Mouse (Mus musculus): Measurements from ENCODE around the gene 4931409K22Rik.
A peak's percentile ranks its signal among the peaks of the same experiment; 100 is the strongest.

Gene 4931409K22Rik

DNA sequence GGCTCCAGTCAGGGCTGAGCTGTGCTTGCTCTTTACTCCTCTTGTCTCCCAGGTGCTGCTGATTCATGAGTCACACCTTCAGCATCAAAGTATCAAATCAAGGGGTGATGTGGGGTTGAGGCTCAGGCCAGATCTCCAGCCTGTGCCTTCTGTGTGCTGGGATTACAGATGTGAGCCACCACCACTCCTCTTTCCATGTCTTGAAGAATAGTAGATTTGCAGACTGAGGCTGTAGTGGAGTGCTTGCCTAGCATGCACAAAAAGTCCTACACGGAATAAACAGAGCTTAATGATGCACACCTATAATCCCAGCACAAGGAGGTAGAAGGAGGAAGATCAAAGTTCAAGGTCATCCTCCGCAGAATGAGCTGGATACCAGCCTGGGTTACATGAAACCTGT lies at the start of gene 4931409K22Rik:
Gene 4931409K22Rik (minus strand): TSS at position 101 of the 400 bp plus-strand sequence.
- no peak for DNase-seq

DNA sequence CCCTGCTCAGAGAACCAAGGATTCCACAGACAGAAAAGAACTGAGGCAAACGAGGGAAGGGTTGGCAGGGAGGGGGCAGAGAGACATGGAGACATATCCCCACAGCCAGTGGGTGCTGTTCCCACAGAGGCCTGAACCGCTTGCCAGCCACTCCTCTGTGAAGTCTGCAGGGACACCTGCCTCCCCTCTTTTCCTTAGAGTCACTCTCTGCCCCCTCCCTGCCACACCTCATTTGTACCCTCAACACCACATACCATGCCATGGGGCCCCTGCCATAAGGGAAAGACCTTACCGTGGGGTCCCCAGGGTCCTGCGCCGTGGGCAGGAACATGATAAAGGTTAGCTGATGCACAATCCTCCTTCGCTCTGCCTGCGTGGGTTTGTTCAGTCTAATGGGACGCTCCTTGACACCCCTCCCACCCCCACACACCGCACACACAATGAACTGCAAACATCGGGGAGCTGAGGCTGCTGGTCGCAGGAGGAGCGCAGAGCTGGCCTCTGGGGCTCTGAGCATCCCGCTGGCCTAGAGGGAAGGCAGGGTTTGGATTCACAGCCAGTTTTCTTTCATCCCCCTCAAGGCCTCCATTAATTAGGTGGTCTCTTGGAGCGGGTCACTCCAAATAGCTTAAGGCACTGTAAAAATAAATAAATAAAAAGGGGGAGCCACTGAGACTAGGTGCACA lies 49.5 kb upstream of the 4931409K22Rik start:
- DNase-seq: peak; percentile 94

DNA sequence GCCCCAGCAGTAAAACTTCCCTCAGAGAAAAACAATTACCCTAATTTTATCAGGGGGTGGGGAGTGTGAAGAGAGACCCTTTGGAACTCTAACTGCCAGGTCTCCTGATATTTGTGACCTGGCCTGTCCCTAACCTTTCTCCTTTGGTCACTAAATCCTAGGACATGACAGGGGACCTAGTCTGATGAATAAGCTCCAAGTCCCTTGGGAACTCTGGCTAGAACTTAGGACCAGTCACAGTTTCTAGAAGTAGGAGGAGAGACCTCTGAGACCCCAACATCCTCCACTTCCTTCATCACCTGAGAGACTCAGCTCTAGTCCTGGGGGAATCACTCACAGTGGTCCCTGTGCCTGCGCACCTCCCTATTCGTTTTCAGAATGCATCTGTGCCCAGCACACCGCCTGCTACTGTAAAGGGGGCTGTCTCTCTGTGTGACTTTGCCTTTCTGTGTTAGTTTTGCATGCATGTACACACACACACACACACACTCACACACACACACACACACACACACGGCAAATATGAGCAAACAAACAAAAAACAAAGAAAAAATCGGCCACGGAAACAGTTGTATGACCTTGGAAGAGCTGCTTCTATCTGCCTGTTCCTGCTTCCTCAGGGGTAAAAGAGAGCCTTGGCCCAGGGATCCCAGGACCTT lies 48.8 kb upstream of the 4931409K22Rik start:
- DNase-seq: peak; percentile 86

DNA sequence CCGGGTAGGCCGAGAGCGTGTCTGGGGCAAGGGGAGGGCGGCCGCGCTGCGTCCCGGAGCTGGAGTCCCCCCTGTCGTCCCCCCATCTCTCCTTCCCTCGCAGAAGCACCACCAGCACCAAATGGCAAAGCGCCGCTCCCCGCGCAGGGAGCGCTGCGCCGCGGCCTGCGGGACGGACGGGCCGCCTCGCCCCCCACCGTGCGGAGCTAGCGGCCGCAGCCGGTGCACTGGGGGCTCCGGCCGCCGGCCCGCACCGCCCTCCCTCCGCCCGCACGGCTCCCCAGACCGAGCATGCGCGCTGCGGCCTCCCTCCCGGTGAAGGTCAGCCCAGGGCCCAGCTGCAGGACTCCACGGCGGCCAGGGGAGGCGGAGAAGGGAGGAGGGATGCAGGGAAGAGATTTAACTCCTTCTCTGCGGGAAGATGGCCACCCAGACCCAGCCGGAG lies 48.1 kb upstream of the 4931409K22Rik start:
- DNase-seq: peak; percentile 100

DNA sequence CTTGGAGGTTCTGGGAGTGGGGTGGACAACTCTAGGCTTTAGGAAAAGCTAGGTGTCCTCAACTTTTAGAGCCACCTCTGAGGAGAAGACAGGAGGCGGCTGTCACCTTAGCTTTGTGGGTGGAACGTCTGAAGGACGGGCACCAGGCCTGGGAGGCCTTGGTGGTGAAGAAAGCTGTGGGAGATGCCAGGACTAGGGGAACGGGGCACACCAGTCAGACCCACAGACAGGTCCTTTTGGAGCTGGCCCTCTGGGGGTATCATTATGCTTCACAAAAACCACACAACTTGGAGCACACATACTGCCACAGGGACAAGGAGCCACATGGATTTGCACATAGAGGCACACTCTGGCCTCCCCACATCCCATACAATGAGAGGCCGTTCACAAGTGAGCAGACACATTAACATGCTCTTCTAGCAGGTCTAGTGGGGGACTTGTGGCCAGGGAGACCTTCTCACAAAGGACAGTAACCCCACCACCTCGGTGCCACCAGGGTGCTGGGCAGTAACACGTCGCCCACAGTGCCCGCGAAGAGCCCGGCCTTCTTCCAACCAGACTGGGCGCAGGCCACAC lies 47.6 kb upstream of the 4931409K22Rik start:
- DNase-seq: peak; percentile 95

DNA sequence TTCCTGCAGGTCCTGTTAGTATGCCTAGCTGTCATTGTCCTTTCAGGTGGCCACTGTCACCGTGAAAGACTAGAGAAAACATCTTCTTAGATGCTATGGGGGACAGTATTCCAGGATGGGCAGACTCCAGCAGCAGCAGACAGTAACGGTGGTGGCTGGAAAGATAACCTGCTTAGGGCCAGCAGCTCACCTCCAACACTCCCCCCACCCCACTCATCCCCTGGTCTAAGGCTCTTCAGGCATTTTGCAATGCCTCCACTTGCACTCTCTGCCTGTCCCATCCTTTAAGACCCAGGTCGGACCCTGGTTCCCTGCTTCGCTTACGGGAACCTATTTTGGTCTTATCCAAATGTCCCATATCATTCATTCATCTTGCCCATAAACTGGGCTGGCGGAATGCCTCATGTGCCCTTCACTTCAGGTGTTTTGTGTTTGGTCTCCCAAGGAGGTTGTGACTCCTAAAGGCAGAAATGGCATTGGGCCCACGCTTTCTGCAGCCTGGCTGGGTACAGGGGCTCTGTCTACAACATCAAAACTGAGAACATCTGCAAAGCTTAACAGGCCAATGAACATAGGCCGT lies 46.9 kb upstream of the 4931409K22Rik start:
- peak; percentile 95 for DNase-seq

DNA sequence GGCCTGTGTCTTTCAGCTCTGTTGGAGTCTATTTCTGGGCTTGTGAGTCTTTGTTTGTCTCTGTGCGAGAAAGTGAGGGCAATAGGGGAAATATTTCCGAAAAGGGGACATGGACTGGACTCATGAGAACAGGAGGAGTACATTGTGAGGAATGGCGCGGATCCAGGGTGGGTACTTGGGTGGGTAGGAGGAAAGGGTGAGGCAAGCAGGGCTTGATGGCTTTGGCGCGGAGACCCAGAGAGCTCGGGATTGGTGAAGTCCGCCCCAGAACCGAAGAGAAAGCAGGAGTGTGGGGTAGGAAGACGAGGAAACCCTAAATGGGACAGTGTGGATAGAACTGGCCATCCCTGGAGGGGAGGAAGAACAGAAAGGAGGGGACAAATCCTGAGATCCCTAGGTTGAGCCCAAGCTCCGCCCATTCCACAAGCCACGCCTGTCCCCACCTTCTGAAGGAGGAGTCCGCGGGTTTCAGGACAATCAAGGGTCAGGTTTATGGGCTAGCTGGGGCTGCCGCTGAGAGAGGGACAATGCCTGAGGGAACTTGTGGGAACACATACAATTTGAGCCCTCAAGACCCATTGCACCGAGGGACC lies 46.2 kb upstream of the 4931409K22Rik start:
- peak; percentile 99 for DNase-seq

DNA sequence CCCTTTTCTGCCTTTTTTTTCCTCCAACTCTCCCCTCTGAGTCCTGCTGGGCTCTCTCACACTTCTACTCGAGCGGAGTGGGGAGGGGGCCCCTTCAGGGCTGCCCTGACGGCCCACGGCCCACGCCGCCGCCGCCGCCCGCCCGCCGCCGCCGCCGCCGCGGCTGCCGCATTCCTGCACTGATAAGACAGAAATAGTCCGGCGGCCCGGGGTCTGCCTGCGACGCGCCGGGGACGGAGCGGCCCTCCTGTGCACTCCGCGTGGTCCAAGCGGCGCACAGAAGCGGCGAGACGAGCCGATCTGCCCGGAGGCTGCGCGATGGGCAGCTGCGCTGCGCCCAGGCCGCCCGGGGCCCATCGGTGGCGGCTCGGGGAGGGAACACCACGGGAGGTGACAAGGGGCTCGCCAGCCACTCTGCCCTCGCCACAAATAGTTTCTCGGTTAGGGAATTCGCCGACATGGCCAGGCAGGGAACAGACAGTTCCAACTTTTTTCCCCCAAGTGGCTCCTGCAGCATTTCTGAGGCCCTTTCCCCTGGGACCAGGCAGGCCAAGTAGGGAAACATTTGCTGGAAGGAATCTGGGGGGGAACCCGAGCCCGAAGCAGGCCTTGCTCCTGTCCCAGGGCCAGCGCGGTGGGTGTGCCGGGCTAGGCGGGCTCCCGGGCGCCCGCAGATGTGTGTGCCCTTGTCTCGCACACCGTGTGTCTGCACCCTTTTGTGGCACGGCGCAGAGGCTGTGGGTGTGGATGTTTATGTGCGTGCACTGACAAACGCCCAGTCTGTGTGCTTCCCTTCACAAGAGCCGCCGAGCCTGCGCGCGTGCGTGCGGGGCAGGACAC lies 45.5 kb upstream of the 4931409K22Rik start:
- peak; percentile 99 for DNase-seq

DNA sequence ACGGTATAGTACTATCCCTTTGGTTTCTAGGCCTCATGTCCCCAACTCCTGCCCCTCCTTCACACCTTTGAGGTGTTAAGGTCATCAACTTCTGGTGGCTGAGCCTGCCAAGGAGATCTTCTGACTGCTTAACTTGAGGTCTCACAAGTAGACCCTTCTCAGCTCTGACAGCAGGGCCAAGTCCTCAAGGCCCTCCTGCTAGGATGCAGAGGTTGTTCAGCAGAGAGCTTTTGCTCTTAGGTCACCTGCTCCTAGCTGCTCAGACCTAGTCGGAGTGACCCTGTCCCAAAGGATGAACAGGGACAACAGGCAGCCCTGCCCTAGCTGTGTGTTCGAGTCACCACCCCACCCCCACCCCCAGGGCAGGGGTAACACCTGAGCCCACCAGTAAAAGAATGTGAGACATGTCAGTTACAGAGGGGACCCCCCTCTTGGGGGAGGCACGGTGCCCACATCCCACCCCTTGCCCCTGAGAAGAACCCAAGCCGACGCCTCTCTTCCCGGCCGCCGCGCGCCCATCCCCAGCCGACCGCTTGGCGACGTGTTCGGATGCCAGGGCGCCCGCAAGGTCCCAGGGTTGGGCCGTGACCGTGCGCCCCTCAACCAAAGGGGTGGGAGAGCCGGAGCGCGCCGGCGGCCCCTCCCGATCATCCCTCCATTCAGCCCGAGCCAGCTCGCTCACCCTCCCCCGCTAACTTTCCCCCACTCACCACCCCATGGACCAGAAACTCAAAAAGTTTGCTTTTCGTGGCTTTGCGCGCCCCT lies 44.6 kb upstream of the 4931409K22Rik start:
- peak; percentile 96 for DNase-seq

DNA sequence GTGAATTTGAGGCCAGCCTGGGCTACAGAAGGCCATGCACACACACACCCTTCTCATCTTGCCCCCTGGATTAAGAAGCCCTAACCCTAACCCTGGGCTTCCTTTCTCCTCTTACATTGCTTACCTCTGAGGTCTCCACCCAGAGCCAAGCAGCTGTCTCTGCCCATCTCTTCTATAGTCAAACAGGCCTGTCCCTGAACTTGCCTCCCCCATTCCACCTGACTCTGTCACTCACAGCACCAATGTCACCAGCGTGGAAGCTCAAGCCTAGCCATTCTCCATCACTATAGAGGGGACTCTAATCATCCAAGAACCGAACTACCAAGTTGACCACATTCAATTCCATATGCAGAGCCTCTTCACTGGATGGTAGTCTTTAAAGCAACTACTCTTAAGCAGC lies 43.6 kb upstream of the 4931409K22Rik start:
- no peak for DNase-seq

DNA sequence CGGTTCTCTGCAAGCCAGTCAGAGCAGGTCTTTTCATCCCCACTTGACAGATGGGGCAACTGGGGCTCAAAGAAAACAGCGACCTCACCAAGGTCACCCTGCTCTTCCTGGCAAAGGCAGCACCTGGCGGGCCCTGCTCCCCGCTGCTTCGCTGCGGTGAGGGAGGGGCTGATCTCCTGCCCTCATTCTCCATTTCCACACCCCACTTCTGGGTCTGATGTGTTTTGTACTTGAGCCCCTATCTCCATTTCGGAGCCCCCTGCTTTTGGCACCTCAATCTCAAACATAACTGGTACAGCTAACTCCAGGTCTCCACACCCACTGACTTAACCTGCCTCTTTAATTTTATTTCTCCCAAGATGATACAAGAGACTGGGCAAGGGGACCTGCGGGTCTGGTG lies 42.5 kb upstream of the 4931409K22Rik start:
- DNase-seq: peak; percentile 93

DNA sequence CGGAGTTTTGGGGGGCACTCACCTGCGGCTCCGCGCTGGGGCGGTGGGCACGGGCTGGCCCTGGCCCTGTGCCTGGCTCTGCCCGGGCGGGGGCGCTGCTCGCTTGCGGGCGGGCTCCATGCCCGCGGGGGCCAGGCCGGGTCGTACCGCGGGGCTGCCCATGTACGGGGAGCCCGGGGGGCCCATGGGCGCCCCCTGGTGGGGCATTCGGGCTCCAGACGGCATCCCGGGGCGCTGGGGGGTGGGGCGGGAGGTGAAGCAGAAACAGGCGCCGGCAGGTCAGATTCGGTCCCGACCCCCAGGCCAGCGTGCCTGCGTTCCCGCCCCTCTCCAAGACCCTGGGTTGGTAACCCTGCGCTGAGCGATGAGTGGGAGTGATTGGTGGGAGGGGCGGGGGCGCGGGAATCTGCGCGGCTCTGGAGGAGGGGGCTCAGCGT lies 42.0 kb upstream of the 4931409K22Rik start:
- DNase-seq: peak; percentile 98

DNA sequence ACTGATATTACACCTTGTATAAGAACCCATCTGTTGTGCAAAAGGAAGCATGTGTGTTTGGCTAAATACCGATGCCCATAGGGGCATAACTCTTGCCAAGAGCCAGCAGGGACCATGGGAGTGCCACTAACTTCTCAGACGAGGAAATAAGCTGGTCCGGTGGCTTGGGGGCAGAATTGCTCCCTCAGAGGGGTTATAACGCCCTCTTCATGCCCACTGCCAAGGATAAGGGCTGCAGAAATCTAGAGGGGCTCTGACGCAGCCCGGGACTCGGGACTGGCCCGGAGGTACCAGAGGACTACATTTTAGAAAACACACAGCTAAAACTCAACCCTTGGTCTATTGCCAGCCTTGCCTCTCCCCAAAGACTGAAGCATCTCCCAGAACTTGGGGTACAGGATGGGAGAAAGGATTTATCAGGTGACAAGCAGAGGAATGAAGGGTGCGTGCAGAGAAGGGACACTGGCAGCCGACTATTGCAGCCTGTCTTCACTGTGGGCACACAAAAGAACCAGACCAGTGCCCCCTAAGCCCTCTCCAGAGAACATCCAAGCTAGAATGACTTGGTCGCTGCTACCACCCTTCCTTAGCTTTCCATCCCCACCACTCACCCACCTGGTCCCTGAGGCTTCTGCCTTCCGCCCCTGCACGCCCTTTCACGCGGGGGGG lies 41.4 kb upstream of the 4931409K22Rik start:
- DNase-seq: peak; percentile 92

DNA sequence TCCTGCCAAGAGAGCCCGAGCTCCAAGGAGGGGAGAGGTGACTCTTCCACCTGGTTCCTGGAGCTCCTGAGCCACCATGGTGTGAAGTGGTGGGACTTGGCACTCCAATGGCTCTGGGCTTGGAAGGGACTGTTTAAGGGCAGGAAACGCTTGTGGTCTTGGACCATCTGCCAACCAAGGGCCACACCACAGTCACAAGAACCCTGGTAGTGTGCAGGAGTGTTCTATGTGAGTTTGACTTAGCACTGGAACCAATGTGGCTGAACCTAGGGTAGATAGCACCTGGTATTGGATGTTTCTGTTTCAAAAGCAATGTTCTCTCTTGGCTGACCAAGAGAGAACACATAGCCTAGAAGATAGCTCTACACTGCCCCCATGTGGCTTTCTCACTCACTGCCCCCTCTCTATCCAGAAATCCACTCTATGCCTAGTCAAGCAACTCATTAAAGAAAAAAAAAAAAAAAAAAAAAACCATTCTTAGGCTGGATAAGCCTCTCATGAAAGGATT lies 40.7 kb upstream of the 4931409K22Rik start:
- peak; percentile 96 for DNase-seq

DNA sequence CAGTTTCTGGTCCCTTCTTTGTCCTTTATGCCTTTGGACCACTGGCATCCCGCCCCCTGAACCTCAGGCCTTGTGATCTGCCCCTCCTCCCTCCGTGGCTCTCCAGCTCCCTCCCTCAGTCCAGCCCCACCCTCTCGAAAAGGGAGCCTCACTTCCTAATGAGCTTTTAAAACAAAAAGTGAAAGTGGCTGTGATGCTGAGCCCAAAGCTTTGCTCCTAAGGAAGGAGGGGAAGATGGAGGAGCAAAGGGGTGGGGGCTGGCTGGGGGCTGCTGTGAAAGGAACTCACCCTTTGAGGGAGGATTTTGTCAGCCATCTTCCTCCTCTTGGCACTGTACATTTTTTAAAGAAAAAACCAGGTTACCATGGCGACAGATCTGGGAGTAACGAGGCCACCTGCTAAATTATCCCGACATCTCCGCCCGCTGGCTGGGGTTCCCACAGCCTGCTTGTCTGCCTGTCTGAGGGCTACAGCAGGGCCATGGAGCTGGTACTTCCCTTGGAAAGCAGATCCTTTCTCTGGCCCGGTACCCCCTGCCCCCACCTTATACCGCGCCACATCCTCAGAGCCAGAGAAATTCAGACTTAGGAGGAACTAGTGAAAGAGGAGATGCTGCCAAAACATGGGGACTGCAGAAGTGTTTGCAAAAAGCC lies 40.0 kb upstream of the 4931409K22Rik start:
- peak; percentile 97 for DNase-seq

DNA sequence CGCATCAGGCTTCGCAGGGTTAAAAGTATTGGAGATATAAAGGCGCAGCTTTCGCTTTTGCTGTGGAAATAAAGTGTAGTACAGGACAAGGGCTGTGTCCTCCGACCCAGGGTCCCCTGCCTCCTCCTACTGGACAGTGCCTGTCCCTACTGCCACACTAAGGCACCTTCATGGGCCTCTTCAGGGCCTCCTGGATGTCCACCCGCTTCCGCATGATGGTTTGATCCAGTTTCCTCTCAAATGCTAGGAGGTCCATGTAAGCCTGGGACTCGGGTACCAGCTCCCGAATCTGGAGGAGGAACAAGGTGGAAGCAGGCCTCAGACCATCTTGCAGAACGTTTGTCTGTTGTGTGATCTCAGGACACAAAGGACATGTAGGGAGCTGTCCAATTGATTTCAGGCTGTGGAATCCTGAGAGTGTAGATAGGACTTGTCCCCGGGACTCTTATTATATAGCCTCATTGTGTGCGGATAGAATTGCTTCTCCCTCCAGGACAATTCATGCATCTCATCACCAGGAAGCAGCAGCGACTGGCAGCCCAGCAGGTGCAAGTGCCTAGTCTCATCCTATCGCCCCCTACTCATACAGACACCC lies 39.3 kb upstream of the 4931409K22Rik start:
- peak; percentile 92 for DNase-seq

DNA sequence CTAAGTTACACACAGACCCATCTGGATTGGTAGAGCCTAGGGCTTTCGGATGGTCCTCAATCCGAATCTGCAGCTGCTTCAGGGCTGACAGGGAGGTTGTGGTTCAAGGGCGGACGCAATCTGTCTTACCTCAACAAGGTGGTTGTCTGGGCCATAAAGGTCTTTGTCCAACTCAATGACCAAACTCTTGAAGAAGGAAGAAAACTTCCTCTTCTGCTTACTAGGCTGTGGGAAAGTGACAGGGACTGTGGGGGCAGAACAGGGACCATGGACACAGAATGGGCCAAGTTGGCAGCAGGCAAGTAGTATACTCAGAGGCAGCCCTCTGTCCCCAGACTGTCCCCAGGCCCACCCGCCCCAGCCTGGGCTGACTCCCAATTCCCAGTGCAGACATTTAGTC lies 38.7 kb upstream of the 4931409K22Rik start:
- DNase-seq: peak; percentile 90

DNA sequence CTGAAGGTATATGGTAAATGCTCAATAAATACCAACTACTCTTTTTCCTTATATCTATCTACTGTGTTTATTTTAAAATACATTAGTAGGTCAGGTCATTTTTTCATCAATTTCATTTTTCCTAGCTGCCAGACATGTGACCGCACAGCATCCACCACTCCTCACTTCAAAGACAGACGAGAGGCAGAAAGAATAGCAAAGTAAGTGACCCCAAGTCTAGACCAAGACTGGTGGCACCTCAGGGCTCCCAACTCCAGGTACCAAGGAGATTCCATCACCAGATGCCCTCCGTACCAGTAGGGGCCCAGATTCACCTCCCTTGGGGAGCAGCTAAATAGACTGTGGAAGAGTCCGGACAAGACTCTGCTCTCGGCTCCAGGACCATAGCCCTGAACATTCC lies 37.7 kb upstream of the 4931409K22Rik start:
- peak; percentile 85 for DNase-seq

DNA sequence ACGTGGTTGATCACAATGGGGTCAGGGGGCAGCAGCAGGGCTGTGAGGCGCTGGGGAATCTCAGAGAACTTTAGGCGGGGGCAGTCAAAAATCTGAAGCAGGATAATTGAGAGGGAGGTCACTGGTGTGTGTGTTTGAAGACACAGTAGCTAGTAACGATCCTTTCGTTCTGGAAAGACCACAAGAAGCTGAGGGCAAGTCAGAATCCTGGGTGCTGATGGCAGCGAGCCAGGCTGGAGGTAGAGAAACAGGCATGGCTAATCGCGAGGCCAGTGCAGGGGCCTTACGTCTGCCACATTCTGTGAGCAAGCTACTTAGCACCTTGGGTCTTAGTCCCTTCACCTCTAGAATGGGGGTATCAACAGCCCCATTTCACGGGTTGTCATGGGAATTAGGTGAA lies 37.3 kb upstream of the 4931409K22Rik start:
- peak; percentile 89 for DNase-seq

DNA sequence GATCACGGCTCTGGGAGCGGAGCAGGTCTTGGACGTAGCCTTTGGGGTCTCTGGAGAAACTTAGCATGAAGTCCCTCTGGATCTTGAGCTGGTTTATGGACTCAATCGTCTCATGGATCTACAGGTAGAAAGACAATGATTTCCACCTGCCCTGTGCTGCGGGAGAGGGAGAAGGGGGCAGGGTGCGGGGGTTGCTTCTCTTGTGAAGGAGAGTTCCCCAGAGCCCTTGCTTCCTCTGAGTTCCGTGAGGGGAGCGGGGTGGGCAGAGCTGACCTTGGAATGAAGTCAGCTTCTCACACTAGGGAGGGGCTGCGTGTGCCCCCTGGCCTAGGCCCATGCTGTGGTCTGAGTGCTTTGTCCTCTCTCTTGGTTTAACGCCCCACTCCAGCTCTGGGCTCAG lies 36.6 kb upstream of the 4931409K22Rik start:
- peak; percentile 89 for DNase-seq
